Mouse (Mus musculus) left cerebral cortex, postnatal 25 days (tissue): ENCODE results near the gene Calhm3. TPM values are rescaled to one million over a fixed set of nuclear protein-coding genes. Genes with fewer than 3 reads are reported as not detected.
A peak's percentile ranks its signal among the peaks of the same experiment; 100 is the strongest.
"Not testable (repeated sequence)": the region's sequence is repeated elsewhere in the genome, so short reads cannot be mapped to it uniquely, and the experiment has no call there.

Source experiments
- DNase-seq, 2 experiments: peaks; one replicate each; pipeline ENCODE4 v3.0.0; 2022; ENCODE audit warnings: low spot score in 2 of 2, mixed read lengths in 1 of 2
- intact Hi-C: fragments of 180-260 bp; cut with DNase I; formaldehyde crosslinking; loops from one replicate; pipeline ENCODE4 v1.15.1; 2025
- total RNA-seq, 2 experiments: library from RNA; stranded (reverse); gene quantifications; 2 replicates each; pipeline ENCODE4 v1.2.3; 2021

Calhm3 gene
- total RNA-seq, 2 experiments from 2014 or later, result not detected

- peak; percentile 87 to 92 for DNase-seq
- intact Hi-C loops, result loop anchor here (1.0 to 5.0 kb wide), 2 partner anchors 48 to 102 kb away; partner anchors contain the start of gene Taf5
Measured at GRCm38 (mm10) chr19:47168793-47169412, 11.3 kb upstream of the Calhm3 start.

DNA sequence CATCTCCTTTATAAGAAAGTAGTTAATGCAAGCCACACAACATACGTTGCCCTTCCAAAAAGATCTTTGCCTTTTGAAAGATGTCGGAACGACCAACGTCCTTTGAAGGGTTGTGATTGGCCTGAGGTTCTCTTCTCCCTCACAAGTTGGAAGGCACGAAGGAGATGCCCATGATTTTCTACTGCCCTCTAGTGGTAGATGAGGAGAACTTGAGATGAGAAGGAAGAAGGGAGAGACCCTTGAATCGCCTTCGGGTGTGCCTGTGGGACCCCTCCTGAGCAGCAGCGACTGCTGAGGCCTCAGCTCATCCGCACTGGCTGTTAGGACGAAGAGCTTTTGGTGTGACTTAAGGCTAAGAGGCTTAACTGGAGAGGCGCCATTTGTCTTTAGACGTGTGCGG is 10.7 kb upstream of the Calhm3 start:
- intact Hi-C loops, result loop anchor here (1.0 to 5.0 kb wide), 2 partner anchors 47 to 101 kb away; partner anchors contain the start of gene Taf5
- DNase-seq, result peak; percentile 30 to 66

DNA sequence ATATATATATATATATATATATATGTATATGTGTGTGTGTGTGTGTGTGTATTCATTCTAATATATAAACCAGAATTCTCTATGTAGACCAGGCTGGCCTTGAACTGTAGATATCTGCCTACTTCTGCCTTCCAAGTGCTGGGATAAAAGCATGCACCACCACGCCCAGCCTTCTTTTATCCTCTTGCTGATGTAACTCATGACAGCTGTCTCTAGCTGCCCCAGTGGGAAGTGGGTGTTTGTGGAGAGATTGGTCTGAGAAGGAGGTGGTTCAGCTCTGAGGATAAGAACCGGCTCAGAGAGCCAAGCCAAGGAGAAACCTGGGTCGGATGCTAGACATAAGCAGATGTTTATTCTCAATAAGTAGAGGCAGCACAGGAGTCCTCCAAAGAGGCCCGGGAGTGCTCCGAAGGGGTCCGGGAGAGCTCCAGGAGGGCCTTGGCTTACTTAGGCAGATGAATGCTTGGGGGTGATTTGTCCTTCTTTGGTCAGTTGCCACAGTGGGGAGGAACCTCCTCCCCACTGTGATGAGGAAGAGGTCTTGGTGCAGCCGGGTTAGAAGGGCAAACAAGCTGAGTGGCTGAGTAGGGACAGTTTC is 10.2 kb upstream of the Calhm3 start:
- DNase-seq, result peak in 1 of 2 experiments; percentile 56
- intact Hi-C loops, result loop anchor here (1.0 to 5.0 kb wide), 2 partner anchors 46 to 100 kb away; partner anchors contain the start of gene Taf5

DNA sequence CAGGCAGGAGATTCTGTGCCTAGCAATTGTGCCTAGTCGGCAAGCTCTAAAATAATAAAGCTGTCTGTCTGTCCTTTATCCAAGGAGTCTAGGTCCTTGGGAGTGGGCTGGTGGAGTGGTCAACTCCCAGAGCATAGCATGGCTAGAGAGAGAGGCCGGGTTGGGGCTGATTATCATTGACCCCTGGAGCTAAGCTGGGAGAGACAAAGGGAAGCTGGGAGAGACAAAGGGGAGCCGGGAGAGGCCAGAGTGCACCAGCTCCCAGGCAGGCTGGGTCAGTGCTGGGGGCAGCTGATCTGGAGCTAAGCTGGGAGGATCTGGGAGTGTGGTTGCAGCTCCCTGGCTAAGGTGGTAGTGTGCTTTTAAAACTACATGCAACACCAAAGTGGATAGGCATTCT is 9.2 kb upstream of the Calhm3 start:
- intact Hi-C loops, result loop anchor here (5.0 kb wide), 1 partner anchor 99 kb away; the partner anchor contains the start of gene Taf5
- no peak for DNase-seq

DNA sequence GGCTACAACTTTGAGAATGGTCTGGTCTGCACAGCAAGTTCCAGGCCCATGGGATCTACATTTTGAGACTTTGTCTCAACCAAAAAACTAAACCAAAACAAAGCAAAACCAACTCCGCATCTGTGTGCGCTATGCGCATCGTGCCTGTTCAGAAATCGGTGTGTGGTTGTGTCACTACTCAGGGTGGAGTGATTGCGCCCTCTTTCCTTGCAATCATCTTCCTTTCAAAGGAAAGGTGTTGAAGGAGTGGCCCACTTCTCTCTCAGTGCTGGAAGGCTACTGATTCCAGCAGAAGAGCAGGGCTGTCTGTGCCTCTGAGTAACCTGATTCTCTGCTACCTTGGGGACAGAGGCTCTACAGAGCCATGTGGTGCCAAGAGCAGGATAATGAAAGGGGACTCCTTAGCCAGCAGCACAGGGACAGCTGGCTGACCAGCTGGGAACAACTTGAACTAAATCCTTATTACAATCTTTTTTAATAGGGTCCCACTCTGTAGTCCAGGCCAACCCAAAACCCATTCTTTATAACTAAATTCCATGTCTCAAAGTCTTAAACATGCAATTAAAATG is 5.7 kb upstream of the Calhm3 start:
- intact Hi-C loops, result no loop called here
- no peak for DNase-seq

DNA sequence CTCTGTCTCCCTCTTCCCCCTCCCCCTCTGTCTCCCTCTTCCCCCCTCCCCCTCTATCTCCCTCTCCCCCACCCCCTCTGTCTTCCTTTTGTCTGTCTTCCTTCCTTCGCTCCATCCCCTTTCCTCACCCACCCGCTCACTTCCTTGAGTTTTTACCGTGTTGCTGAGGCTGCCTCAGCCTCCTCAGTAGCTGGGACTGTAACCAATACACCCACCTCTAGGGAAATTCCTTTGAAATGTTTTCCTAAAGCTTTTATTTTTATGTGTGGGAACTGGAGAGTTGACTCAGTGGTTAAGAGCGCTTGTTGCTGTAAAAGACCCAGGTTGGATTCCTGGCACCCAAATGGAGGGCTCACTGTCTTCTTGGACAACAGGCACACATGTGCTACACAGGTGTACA is 4.1 kb upstream of the Calhm3 start:
- peak in 1 of 2 experiments; percentile 47 for DNase-seq
- intact Hi-C loops, result no loop called here

DNA sequence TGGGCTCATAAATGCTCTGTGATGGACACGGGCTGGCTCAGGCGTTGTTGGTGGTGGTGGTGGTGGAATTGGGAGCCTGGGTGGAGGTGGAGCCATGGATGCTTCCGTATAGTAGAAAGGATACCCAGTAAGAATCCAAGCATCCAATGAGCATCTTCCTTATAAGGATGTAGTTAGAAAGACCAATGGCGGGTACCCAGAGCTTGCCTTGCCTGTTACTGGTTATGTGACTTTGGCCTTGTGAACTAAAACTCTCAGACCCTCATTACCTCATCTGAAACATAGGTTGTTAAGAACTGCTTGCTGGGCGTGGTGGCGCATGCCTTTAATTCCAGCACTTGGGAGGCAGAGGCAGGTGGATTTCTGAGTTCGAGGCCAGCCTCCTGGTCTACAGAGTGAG is 3.8 kb downstream of the Calhm3 start:
- DNase-seq, result no peak
- intact Hi-C loops, result no loop called here

DNA sequence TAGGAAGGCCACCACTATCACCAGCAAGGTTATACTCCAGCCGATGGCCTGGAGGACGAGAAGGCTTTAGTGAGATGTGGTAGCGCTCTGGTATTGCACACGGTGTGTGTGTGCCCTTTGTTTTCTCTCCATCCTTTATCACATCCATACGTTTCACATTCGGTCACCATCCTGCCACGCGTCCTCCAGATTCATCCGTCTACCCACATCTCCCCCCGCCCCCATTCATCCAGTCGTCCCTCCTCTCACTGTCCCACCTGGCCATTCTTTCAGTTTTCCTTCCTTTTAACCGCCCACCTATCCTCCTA is 5.5 kb downstream of the Calhm3 start:
- DNase-seq, result no peak
- intact Hi-C loops, result no loop called here

- peak; percentile 48 to 54 for DNase-seq
- intact Hi-C loops, result no loop called here
Measured at GRCm38 (mm10) chr19:47151332-47152061, 6.1 kb downstream of the Calhm3 start.

- intact Hi-C loops, result no loop called here
- no peak for DNase-seq
Measured at GRCm38 (mm10) chr19:47149854-47150253, 7.7 kb downstream of the Calhm3 start.

DNA sequence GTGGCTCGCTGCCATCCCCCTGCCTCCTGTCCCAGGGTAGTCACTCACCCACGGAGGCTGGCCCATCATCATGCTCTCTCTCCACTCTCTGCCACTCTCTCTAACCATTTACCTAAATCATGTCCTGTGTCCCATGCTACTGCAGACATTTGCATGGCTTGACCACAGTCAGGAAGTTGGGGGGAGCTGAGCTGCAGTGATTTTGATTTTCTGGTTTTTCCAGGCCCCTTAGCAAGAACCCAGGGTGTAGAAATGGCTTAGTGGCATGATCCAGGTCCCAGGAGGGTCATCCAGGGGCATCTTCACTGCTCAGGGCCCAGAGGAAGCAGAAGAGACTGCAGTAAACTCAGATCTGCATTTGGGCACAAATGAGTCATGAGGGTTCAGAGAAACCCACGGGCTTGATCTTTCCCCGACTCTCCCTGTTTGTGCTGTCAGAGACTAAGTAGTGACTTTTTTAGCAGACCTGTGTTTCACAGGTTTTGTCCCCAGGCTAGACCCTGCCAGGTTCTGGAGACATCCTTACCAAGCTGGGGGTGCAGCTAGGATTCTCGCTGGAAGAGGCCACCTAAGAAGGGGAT is 9.2 kb downstream of the Calhm3 start:
- intact Hi-C loops, result no loop called here
- DNase-seq, result no peak

DNA sequence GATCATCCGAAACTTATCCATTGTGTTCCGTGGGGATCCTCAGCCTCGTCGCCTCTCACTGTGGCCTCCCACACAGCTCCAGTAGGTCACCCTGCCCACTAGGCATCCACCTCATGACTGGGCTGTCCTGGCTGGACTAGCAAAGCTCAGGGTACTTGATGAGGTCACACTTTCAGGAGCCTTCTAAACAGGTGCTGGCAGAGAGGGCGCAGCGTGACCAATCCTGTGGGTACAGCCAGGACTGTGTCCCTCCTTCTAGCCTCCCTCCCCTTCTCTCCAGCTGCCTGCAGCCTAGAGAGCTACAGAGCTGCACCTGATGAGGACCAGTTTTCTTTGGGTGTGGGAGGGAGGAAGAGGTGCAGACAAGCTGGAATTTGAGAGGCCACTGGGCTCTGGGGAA is 13.4 kb downstream of the Calhm3 start, which contains the start of gene Calhm1:
Gene Calhm1, minus strand, starts transcription at position 101 of the 400 bp plus-strand sequence.
- DNase-seq, result no peak
- intact Hi-C loops, result no loop called here

DNA sequence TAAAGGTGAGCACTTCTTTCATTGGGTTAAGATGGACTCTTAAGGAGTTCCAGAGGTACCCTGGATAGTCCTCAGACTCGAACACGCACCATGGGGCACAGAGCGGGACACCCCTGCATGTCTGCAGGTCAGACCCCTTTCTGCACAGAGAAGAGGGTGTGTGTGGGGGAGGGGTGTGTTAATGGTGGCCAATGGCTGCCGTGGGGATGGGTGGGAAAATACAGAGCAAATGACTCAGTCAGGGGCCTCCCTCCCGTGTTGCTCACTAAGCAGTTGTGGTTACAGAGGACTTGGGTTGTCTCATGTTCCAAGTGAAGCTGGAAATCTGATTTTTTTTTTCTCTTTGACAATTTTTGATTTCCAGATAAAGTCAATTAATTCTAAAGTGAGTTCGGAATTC is 15.1 kb downstream of the Calhm3 start:
- no peak for DNase-seq
- intact Hi-C loops, result no loop called here

GRCm38 (mm10) chr19:47139611-47140010 is 18.0 kb downstream of the Calhm3 start:
- intact Hi-C loops, DNase-seq: not testable (repeated sequence)

GRCm38 (mm10) chr19:47137771-47138421 is 19.7 kb downstream of the Calhm3 start, which contains the start of gene Calhm2:
Gene Calhm2 (minus strand): TSS chr19:47138294.
- intact Hi-C loops, result no loop called here
- DNase-seq, result peak; percentile 71 to 84

DNA sequence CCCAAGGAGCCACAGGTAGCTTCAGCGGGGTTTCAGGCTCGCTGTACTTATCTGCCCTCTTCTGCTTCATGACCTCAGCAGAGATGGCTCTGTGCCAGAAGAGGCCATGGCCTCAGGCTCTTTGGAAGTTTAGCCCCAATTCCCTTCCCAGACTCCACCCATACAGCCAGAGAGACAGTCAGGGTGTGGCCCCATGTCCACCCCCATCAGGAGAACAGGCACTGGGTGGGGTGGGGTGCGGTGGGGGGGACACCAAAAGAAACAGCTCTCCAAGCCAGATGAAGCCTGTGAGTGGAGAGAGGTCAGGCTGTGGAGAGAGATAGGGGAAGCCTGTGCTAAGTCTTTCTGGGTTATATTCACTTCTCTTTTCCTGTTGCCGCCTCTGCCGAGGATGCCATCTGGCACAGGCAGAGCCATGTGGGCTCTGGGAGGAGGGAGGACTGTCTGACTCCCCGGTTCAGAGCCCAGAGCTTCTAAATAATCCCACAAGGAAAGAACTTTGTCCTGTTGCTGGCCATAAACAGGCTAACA is 20.4 kb downstream of the Calhm3 start:
- DNase-seq, result peak; percentile 56 to 81
- intact Hi-C loops, result no loop called here

- intact Hi-C loops, result no loop called here
- DNase-seq, result no peak
Measured at GRCm38 (mm10) chr19:47136170-47136569, 21.4 kb downstream of the Calhm3 start.

DNA sequence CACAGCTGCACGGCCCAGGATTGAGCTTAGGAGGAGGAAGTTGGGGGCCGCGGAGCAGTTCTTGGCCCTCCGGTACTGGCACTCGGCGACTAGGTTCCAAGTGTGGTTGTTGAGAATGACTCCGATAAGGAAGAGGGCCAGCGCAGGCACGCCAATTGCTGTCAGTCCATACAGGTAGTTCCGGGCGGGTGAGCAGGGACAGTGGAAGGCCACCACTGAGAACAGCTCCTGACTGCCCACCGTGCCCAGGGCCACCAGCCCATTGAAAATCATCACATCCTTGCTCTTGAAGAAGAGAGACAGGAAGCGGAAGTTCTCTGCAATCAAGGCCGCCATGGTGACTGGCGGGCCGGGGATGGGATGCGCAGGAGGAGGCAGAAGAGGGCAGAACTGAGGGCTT is 22.0 kb downstream of the Calhm3 start:
- intact Hi-C loops, result no loop called here
- no peak for DNase-seq

GRCm38 (mm10) chr19:47133161-47133560 is 24.4 kb downstream of the Calhm3 start:
- DNase-seq, result peak in 1 of 2 experiments; percentile 76
- intact Hi-C loops, result no loop called here
